Mouse (Mus musculus): ENCODE data around the gene Ankrd44.

Ankrd44 gene

GRCm38 (mm10) chr1:54888449-54888848 lies 37.7 kb downstream of the Ankrd44 start:
- DNase-seq (ENCODE audit: low read depth): no peak

DNA sequence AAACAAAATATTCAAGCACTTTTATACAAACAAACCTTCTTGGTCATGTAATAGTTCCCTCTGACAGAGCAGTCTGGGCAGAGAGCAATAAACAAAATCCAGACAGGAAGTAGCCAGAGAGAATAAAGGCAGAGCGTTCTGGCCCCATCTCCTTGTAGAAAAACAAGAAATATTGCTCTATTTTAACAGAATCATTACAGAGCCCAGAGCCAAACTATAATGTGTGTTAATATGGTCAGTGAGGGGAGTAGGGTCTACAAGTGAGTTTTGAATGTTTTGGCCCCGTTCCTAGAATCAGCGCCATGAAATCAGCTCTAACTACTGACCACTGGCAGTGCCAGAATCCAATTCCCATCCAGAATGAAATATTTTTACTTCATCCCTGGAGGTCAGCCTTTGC lies 38.3 kb downstream of the Ankrd44 start:
- no peak for DNase-seq (ENCODE audit: low read depth)

DNA sequence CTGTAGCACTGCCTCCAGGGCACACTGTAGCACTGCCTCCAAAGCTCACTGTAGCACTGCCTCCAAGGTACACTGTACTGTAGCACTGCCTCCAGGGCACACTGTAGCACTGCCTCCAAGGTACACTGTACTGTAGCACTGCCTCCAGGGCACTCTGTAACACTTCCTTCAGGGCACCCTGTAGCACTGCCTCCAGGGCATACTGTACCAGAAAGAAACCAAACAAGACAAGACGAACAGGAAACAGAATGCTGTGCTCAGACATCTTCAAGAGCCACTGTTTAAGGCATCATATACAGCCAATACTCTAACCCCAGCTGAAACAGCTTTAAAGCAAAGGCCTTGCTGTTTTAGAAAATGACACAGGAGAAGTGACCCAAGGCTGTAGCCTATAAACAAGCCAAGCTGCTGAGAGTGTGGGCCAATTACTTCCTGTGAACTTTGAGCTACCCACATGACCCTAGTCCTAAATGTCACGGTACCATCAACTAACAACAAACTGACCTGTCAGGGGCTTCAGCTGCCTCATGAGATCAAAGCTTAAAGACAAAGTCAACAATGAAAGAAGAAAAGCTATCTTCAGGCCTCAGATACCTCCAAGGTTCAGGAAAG lies 43.2 kb downstream of the Ankrd44 start:
- DNase-seq (ENCODE audit: low read depth): no peak

- no peak for DNase-seq (ENCODE audit: low read depth)
Observed at GRCm38 (mm10) chr1:54881523-54881922, 44.7 kb downstream of the Ankrd44 start.

DNA sequence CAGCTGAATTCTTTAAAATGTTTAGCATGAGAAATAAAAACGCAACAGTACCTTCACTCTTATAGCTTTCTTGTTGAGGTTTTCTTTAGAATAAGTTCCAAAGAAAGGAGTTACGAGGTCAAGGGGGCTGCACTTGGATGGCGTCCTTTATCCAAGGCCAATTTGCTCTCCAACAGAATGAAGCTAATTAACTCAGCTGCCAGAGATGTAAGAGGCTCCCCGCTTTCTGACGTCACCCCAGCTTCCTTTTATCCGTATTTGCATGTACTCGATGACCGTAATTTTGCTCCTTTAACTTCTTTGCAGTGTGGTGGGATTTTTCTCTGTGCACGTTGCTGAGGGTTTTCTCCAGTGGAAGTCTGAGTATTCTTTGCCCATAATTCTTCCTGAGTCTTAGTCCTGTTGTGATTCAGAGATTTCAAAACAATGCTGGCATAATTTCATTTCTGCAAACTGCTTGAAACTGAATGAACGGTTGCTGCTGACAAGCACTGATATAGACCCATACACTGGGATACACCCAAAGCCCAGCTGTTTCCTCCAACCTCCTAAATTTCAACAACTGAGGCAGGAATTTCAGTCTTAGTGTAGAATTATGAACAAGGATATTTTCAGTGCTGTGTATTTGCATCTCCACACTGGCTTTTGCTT lies 48.6 kb downstream of the Ankrd44 start:
- no peak for DNase-seq (ENCODE audit: low read depth)

GRCm38 (mm10) chr1:54877014-54877413 lies 49.2 kb downstream of the Ankrd44 start:
- no peak for DNase-seq (ENCODE audit: low read depth)

DNA sequence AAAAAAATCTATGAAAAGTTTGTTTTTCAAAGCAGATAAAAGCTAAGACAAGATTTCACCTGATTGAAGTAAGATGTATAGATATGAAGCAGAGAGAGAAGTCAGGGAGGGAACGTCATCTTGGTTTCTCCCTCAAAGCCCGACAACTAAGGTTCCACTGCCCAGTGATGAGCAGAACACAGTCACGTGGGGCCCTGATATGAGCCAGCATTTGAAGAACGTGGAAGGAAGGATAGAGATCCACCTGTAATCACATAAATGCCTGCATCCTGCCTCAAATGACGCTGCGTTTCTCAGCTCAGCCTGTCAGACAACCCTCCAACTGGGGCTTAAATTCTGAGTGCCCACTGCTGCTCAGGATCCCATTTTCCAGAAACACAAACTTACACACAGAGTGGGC lies 52.1 kb downstream of the Ankrd44 start:
- no peak for DNase-seq (ENCODE audit: low read depth)

GRCm38 (mm10) chr1:54872857-54873616 lies 53.1 kb downstream of the Ankrd44 start:
- DNase-seq (ENCODE audit: low read depth): no peak

DNA sequence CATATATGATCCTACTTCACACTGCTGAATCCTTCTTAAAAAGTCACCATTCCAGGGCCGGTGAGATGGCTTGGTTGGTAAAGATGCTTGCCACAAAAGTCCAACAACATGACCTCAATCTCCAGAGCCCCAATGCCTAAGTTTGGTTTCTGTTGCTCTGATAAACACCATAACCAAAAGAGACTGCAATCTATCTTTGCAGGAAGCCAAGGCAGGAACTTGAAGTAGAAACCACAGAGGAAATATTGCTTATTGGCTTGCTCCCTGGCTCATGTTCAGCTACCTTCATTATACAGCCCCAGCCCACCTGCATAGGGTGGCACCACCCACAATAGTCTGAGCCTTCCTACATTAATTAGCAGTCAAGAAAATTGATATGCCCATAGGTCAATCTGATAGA lies 54.9 kb downstream of the Ankrd44 start:
- no peak for DNase-seq (ENCODE audit: low read depth)

DNA sequence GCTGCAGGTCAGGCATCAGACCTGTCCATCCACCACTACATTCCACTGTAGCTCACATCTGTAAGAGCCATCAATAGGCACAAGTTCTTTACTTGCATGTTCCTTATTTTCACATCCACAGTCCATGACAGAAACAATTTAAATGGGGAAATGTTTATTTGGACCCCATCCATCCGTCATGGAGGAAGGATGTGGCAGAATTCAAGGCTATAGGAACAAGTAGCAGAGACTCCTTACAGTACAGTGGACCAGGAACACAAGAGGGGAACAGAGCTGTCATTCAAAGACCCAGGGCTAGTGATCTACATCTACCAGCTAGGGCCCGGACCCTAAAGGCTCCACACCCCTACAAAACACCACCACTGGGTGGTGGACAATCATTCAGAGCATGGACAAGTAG lies 55.6 kb downstream of the Ankrd44 start:
- DNase-seq (ENCODE audit: low read depth): no peak

- DNase-seq (ENCODE audit: low read depth): no peak
Observed at GRCm38 (mm10) chr1:54867226-54867625, 59.0 kb downstream of the Ankrd44 start.

DNA sequence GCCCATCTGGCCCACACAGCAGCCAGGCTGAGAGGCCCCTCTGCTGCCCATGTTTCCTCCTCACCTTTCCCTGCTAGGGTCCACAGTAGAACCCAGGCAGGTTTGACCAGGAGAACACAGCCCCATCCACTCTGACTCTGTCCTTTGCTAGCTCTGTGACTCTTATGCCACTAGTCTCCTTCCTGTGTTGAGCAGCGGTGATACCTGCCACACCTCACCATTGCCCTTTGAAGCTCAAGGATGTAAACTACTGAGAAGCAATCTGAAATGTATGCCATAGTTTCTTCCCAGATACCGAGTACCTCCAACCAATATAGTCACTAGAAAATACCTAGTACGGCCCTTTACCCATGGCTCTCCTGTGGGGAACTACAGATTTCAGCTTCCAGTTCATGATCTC lies 60.1 kb downstream of the Ankrd44 start:
- DNase-seq (ENCODE audit: low read depth): no peak

DNA sequence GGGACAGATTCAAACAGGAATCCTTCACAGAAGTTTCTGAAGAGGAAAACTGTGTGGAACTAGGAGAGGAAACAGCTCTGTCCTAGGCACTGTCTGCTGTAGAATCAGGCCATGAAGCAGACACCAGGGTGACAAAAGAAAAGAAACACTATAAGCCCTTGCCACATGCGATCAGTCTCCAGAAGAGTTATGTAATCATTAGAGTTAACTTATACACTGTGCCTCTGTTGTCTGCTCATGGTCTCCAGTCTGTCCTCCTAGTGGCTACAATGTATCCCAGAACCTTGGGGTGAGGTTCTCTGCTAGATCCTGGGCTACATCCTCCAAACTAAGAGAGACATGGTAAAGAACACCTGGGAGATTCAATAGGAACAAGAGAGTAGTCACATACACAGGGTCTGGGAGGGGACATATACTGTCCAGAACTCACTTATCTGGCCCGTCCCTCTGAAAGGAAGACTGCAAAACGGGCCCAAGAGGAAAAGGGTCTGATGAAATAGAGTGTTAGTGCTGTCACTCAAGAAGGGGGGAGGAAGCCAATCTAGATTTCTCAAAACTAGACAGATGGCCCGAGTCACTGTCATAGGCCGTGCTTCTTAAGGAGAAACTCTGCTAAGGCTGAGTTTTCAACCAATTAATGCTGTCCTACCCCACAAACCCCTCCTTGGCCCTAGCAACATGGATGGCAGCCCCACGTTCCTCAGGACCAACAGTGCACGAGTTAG lies 61.1 kb downstream of the Ankrd44 start:
- DNase-seq (ENCODE audit: low read depth): no peak

DNA sequence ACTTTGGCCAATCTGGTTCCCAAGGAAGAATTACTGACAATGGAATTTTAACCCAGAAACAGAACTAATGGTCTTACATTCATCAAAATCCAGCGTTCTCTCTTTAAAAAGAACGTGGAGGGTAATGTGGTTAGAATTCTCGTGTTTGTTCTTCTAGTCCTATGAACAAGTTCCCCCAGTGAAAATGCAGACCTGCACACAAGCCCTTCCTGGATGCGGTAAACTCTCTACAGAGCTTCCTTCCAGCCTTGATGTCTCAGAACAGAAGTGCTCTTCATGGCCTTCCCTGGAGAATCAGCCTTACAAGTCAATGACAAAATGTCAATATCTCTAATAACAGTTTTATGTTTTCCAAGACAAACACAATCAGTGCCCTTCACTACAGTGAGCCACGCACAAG lies 65.8 kb downstream of the Ankrd44 start:
- DNase-seq (ENCODE audit: low read depth): no peak

DNA sequence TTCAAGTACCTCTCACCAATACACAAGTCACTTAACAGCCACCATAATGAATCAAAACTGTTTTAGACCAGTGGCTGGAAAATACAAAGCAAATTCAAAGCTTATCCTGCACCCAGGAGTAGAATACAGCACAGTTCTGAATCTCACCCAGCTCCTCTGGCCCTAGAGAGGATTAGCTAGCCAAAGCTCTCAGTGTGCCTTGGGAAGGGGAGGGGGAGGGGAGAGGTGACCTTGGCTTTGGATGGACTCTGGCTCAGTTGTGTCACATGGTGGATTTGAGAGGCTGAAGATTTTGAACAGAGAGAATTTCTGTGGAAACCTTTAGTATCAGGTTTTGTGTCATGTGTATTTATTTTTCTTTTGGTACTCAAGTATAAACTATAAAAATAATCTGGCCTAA lies 66.3 kb downstream of the Ankrd44 start:
- no peak for DNase-seq (ENCODE audit: low read depth)

GRCm38 (mm10) chr1:54858898-54859297 lies 67.3 kb downstream of the Ankrd44 start:
- DNase-seq (ENCODE audit: low read depth): no peak

GRCm38 (mm10) chr1:54856502-54856901 lies 69.7 kb downstream of the Ankrd44 start:
- DNase-seq (ENCODE audit: low read depth): no peak

- no peak for DNase-seq (ENCODE audit: low read depth)
Observed at GRCm38 (mm10) chr1:54855970-54856369, 70.2 kb downstream of the Ankrd44 start.

GRCm38 (mm10) chr1:54854388-54854787 lies 71.8 kb downstream of the Ankrd44 start:
- no peak for DNase-seq (ENCODE audit: low read depth)

- DNase-seq (ENCODE audit: low read depth): no peak
Observed at GRCm38 (mm10) chr1:54853311-54854000, 72.7 kb downstream of the Ankrd44 start.

GRCm38 (mm10) chr1:54851610-54852009 lies 74.6 kb downstream of the Ankrd44 start:
- no peak for DNase-seq (ENCODE audit: low read depth)

DNA sequence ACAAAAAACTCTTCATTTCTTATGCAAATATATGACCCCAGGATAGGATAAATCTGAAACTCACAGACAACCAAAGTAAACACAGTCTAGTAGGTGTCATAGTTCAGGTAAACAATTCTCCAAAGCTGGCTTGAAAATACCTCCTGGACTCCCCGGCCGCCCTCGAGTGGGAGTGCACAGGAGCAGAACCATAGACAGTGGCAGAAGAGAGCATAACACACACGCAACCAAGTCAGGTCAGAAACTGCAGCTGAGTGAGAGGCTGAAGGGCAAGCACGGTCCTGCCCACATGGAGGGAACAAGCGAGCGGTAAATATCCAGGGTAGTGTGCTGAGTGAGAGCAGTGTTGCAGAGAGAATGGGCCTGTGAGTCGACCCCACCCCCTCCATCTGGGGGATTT lies 76.1 kb downstream of the Ankrd44 start:
- DNase-seq (ENCODE audit: low read depth): no peak

All from c-Kit-positive CD71-negative TER-119-negative erythroid progenitor cells, embryonic 14.5 days (primary cell).